Mouse (Mus musculus): Measurements from ENCODE around the gene Cdc42bpa. TPM values are rescaled to one million over a fixed set of nuclear protein-coding genes. Genes with fewer than 3 reads are reported as not detected.

The Cdc42bpa gene
- 10 to 100 TPM; 41.7 to 43.2 TPM for total RNA-seq (2021)
- long read RNA-seq, experiment 1, partial matches to known transcripts, result 1 of 5 reads
- long read RNA-seq, experiment 1, other reads (novel, unspliced or antisense), result 4 of 5 reads
- long read RNA-seq, experiment 2, partial matches to known transcripts, result 1 of 3 reads
- long read RNA-seq, experiment 2, other reads (novel, unspliced or antisense), result 2 of 3 reads

- DNase-seq, result peak; percentile 85
Observed at GRCm38 (mm10) chr1:179959721-179960542, at the start of gene Cdc42bpa. Gene Cdc42bpa (plus strand): TSS chr1:179960472.

- DNase-seq, result peak; percentile 43 to 52
Observed at GRCm38 (mm10) chr1:179913471-179913870, 46.8 kb upstream of the Cdc42bpa start.

- no peak for DNase-seq
Observed at GRCm38 (mm10) chr1:179917036-179917435, 43.2 kb upstream of the Cdc42bpa start.

GRCm38 (mm10) chr1:179917481-179917880 lies 42.8 kb upstream of the Cdc42bpa start:
- no peak for DNase-seq

GRCm38 (mm10) chr1:179919656-179920436 lies 40.4 kb upstream of the Cdc42bpa start:
- DNase-seq, result peak; percentile 58 to 62

- DNase-seq, result no peak
Observed at GRCm38 (mm10) chr1:179923661-179924405, 36.4 kb upstream of the Cdc42bpa start.

- DNase-seq, result no peak
Observed at GRCm38 (mm10) chr1:179926240-179926639, 34.0 kb upstream of the Cdc42bpa start.

GRCm38 (mm10) chr1:179927102-179927501 lies 33.2 kb upstream of the Cdc42bpa start:
- DNase-seq, result no peak

- no peak for DNase-seq
Observed at GRCm38 (mm10) chr1:179928822-179929221, 31.4 kb upstream of the Cdc42bpa start.

- DNase-seq, result no peak
Observed at GRCm38 (mm10) chr1:179931247-179931646, 29.0 kb upstream of the Cdc42bpa start.

GRCm38 (mm10) chr1:179934064-179934463 lies 26.2 kb upstream of the Cdc42bpa start:
- no peak for DNase-seq

- no peak for DNase-seq
Observed at GRCm38 (mm10) chr1:179940071-179940786, 20.0 kb upstream of the Cdc42bpa start.

- DNase-seq, result no peak
Observed at GRCm38 (mm10) chr1:179940787-179941352, 19.4 kb upstream of the Cdc42bpa start.

- DNase-seq, result no peak
Observed at GRCm38 (mm10) chr1:179945017-179945416, 15.3 kb upstream of the Cdc42bpa start.

GRCm38 (mm10) chr1:179946616-179947015 lies 13.7 kb upstream of the Cdc42bpa start:
- DNase-seq, result no peak

GRCm38 (mm10) chr1:179947653-179948052 lies 12.6 kb upstream of the Cdc42bpa start:
- DNase-seq, result no peak

- no peak for DNase-seq
Observed at GRCm38 (mm10) chr1:179951597-179951996, 8.7 kb upstream of the Cdc42bpa start.

- DNase-seq, result no peak
Observed at GRCm38 (mm10) chr1:179953251-179953650, 7.0 kb upstream of the Cdc42bpa start.

- no peak for DNase-seq
Observed at GRCm38 (mm10) chr1:179957431-179957830, 2.8 kb upstream of the Cdc42bpa start.

GRCm38 (mm10) chr1:179958871-179959720 lies 1.2 kb upstream of the Cdc42bpa start:
- peak; percentile 53 to 78 for DNase-seq
